In the genomic region with DNA sequence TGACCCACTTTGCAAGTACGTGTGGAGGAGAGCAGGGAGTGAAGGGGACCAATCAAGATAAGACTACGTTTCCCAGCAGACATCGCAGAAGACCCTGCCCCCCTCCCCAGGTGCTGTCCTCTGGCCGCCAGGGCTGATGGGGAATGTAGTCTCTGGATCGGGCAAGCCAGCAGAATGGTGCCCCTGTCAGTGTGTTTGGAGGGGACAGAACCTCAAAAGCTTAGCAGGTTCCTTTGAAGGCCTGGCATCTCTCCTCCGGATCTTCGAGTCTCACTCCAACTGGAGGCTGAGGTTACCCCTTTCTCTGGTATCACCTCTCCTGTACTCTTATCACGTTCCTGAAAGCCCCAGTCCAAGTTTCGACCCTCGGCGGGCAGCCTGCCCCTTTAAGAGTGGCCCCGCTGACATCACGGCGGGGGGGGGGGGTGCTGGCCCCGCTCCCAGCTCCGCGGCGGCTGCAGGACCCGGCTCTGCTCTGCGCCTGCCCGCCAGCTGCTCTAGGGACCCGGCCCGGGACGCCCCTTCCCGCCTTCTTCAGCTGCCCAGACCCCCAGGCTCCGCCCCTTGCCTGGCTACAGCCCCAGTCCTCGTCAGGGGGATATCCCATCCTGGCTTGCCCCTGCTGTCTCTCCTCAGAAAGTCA, we compare ENCODE assay signal across 7 mouse cellular contexts. TPM values are rescaled to one million over a fixed set of nuclear protein-coding genes. Genes with fewer than 3 reads are reported as not detected.
DNase-seq lines count a peak whose midpoint lies in the region; ATAC-seq and TF ChIP-seq lines count a peak whose summit lies in the region.

No protein-coding gene starts in this region.

- no peaks in the 10 kb centered on the region for H3K36me3 ChIP-seq in intestine, postnatal 0 days (ENCODE audit: control insufficient read depth, insufficient read depth)
- H3K36me3 ChIP-seq in midbrain, embryonic 13.5 days, result no peaks in the 10 kb centered on the region
- no peaks in the 10 kb centered on the region for H3K36me3 ChIP-seq in stomach, embryonic 14.5 days (ENCODE audit: control insufficient read depth, insufficient read depth, low read length)

- no peaks in the 10 kb centered on the region for H3K9me3 ChIP-seq in intestine, postnatal 0 days (ENCODE audit: control insufficient read depth)
- H3K9me3 ChIP-seq in midbrain, embryonic 13.5 days, result no peaks in the 10 kb centered on the region
- no peaks in the 10 kb centered on the region for H3K9me3 ChIP-seq in stomach, embryonic 14.5 days (ENCODE audit: control insufficient read depth, low read depth, low read length)

- no peak overlapping the region for H3K27ac ChIP-seq in intestine, postnatal 0 days (ENCODE audit: low read depth, low read length)
- peak overlapping the region; percentile 93 for H3K27ac ChIP-seq in midbrain, embryonic 13.5 days
- H3K27ac ChIP-seq in stomach, embryonic 14.5 days (ENCODE audit: low read length), result peak overlapping the region; percentile 91

- WGBS in intestine, postnatal 0 days, result 1% methylated on average over 21 of the region's 27 CpGs
- WGBS in midbrain, embryonic 13.5 days, result under 1% methylated on average over 26 of the region's 27 CpGs
- 1% methylated on average over 26 of the region's 27 CpGs for WGBS in stomach, embryonic 14.5 days

- intact Hi-C loops in left cerebral cortex, postnatal 14 days (cut with DNase I), result loop anchor here (2.0 kb wide), 1 partner anchor 117 kb away; no protein-coding TSS in a partner anchor

- DNase-seq in adrenal gland, postnatal 10 days, result peak; percentile 75
- DNase-seq in embryo, embryonic 11.5 days (ENCODE audit: low read depth, low spot score), result peak; percentile 75
- DNase-seq in gastrocnemius, postnatal 4 days (ENCODE audit: low spot score in 2 of 2), result peak; percentile 74 to 87
- DNase-seq in left cerebral cortex, postnatal 14 days (ENCODE audit: low spot score in 2 of 2), result peak; percentile 84 to 86

- TF ChIP-seq CTCF in intestine, postnatal 0 days (IDR thresholded peaks at IDR 0.05; ENCODE audit: low read depth), result no peak

- ATAC-seq in intestine, postnatal 0 days, result peak; percentile 52; the same call in 1 of the 2 replicates
- ATAC-seq in midbrain, embryonic 13.5 days, result peak; percentile 94
- ATAC-seq in stomach, embryonic 14.5 days (ENCODE audit: insufficient number of reproducible peaks, insufficient read depth, low FRiP score, low read depth), result peak; percentile 93

- H3K4me1 ChIP-seq in intestine, postnatal 0 days (replicated peaks; ENCODE audit: control insufficient read depth, insufficient read depth, low read length), result 0 out of 2 replicates have a peak, but pooled peaks cover 4% of the 10 kb centered on the region
- peaks cover 31% of the 10 kb centered on the region for H3K4me1 ChIP-seq in midbrain, embryonic 13.5 days (replicated peaks)
- H3K4me1 ChIP-seq in stomach, embryonic 14.5 days (ENCODE audit: control insufficient read depth, insufficient read depth, low read length), result no peaks in the 10 kb centered on the region

- peak overlapping the region; percentile 59 for H3K4me2 ChIP-seq in intestine, postnatal 0 days (replicated peaks; ENCODE audit: low read depth)
- H3K4me2 ChIP-seq in midbrain, embryonic 13.5 days (replicated peaks), result peak overlapping the region; percentile 71
- peak overlapping the region; percentile 49 for H3K4me2 ChIP-seq in stomach, embryonic 14.5 days (replicated peaks; ENCODE audit: low read depth, low read length)

- peaks cover 39% of the 10 kb centered on the region for H3K27me3 ChIP-seq in intestine, postnatal 0 days (replicated peaks; ENCODE audit: control insufficient read depth, insufficient read depth, low read length)
- peaks cover 17% of the 10 kb centered on the region for H3K27me3 ChIP-seq in midbrain, embryonic 13.5 days
- H3K27me3 ChIP-seq in stomach, embryonic 14.5 days (ENCODE audit: control insufficient read depth, insufficient read depth, low read length), result no peaks in the 10 kb centered on the region

- H3K4me3 ChIP-seq in intestine, postnatal 0 days (ENCODE audit: low read depth, low read length), result peak overlapping the region; percentile 45
- H3K4me3 ChIP-seq in midbrain, embryonic 13.5 days (replicated peaks), result peak overlapping the region; percentile 60
- peak overlapping the region; percentile 39 for H3K4me3 ChIP-seq in stomach, embryonic 14.5 days (ENCODE audit: low read depth, low read length)

- H3K9ac ChIP-seq in intestine, postnatal 0 days (ENCODE audit: low read depth, low read length), result no peak overlapping the region
- peak overlapping the region; percentile 83 for H3K9ac ChIP-seq in midbrain, embryonic 13.5 days (replicated peaks)
- H3K9ac ChIP-seq in stomach, embryonic 14.5 days (replicated peaks; ENCODE audit: low read depth, low read length), result no peak overlapping the region; the same call in 1 of the 2 replicates

RNA-seq across cellular contexts. Expression of a gene that starts 1.1 kb away (rescaled TPM):
- total RNA-seq in adrenal gland, postnatal 10 days (2021), result 1 to 10 TPM; 8.8 to 9.4 TPM
- total RNA-seq in gastrocnemius, postnatal 4 days (2021), result 10 to 100 TPM; 18.9 to 20.5 TPM
- 0.63 and 0.86 TPM in 2 replicates for polyA plus RNA-seq in intestine, postnatal 0 days (2015; fragmentation: Nextera tagmentation; extraction: Ambion mirVana)
- 100 to 1,000 TPM; 149 to 171 TPM for total RNA-seq in left cerebral cortex, postnatal 14 days (2021)
- polyA plus RNA-seq in midbrain, embryonic 13.5 days (2015; fragmentation: Nextera tagmentation; extraction: Ambion mirVana), result 4.3 and 5.2 TPM in 2 replicates
- 3.2 and 3.8 TPM in 2 replicates for polyA plus RNA-seq in stomach, embryonic 14.5 days (2014; fragmentation: Nextera tagmentation; extraction: Ambion mirVana)

RNA-seq across cellular contexts. Expression of a gene that starts 42.7 kb away (rescaled TPM):
- 1 to 10 TPM; 1.6 to 2.6 TPM for total RNA-seq in adrenal gland, postnatal 10 days (2021)
- total RNA-seq in gastrocnemius, postnatal 4 days (2021), result 1 to 10 TPM; 2.5 to 4.6 TPM
- polyA plus RNA-seq in intestine, postnatal 0 days (2015; fragmentation: Nextera tagmentation; extraction: Ambion mirVana), result 0.10 and 0.57 TPM in 2 replicates
- 100 to 1,000 TPM; 352 to 363 TPM for total RNA-seq in left cerebral cortex, postnatal 14 days (2021)
- 0.66 and 1.7 TPM in 2 replicates for polyA plus RNA-seq in midbrain, embryonic 13.5 days (2015; fragmentation: Nextera tagmentation; extraction: Ambion mirVana)
- 0.39 and 0.75 TPM in 2 replicates for polyA plus RNA-seq in stomach, embryonic 14.5 days (2014; fragmentation: Nextera tagmentation; extraction: Ambion mirVana)

RNA-seq across cellular contexts. Expression of a gene that starts 42.8 kb away (rescaled TPM):
- total RNA-seq in adrenal gland, postnatal 10 days (2021), result 100 to 1,000 TPM; 110 to 126 TPM
- total RNA-seq in gastrocnemius, postnatal 4 days (2021), result 100 to 1,000 TPM; 195 to 196 TPM
- polyA plus RNA-seq in intestine, postnatal 0 days (2015; fragmentation: Nextera tagmentation; extraction: Ambion mirVana), result 71.3 and 75.3 TPM in 2 replicates
- 100 to 1,000 TPM in 1 of 2 experiments, 10 to 100 TPM in 1; 97.5 to 101 TPM for total RNA-seq in left cerebral cortex, postnatal 14 days (2021)
- 21.8 and 23.8 TPM in 2 replicates for polyA plus RNA-seq in midbrain, embryonic 13.5 days (2015; fragmentation: Nextera tagmentation; extraction: Ambion mirVana)
- 204 and 212 TPM in 2 replicates for polyA plus RNA-seq in stomach, embryonic 14.5 days (2014; fragmentation: Nextera tagmentation; extraction: Ambion mirVana)

RNA-seq across cellular contexts. Expression of a gene that starts 58.8 kb away (rescaled TPM):
- total RNA-seq in adrenal gland, postnatal 10 days (2021), result 1 to 10 TPM; 2.5 to 3.3 TPM
- not detected for total RNA-seq in gastrocnemius, postnatal 4 days (2021)
- 0.27 and 0.85 TPM in 2 replicates for polyA plus RNA-seq in intestine, postnatal 0 days (2015; fragmentation: Nextera tagmentation; extraction: Ambion mirVana)
- total RNA-seq in left cerebral cortex, postnatal 14 days (2021), result 100 to 1,000 TPM; 176 to 203 TPM
- 12.9 and 13.9 TPM in 2 replicates for polyA plus RNA-seq in midbrain, embryonic 13.5 days (2015; fragmentation: Nextera tagmentation; extraction: Ambion mirVana)
- 2.1 and 2.8 TPM in 2 replicates for polyA plus RNA-seq in stomach, embryonic 14.5 days (2014; fragmentation: Nextera tagmentation; extraction: Ambion mirVana)

Comparison
In these comparisons a context has a peak if more than half of its experiments do, and no peak if none do; other contexts are left out.
1. RNA of a gene that starts 1.1 kb away (total RNA-seq): 149 to 171 TPM in left cerebral cortex, postnatal 14 days; 18.9 to 20.5 TPM in gastrocnemius, postnatal 4 days and 8.8 to 9.4 TPM in adrenal gland, postnatal 10 days; every median in the first group is over 4 times any median in the second.
2. RNA of a gene that starts 42.7 kb away (total RNA-seq): 352 to 363 TPM in left cerebral cortex, postnatal 14 days; 2.5 to 4.6 TPM in gastrocnemius, postnatal 4 days and 1.6 to 2.6 TPM in adrenal gland, postnatal 10 days; every median in the first group is over 10 times any median in the second.
3. Peak in every context shown above with its lines, with median percentiles within 50 percentile points of each other: DNase-seq, ATAC-seq, H3K4me2 ChIP-seq and H3K4me3 ChIP-seq.